Mouse (Mus musculus): Measurements from ENCODE around the gene Tnrc6b. TPM values are rescaled to one million over a fixed set of nuclear protein-coding genes. Genes with fewer than 3 reads are reported as not detected.

Tnrc6b gene
- total RNA-seq, 1 experiment, result 37.0 TPM

GRCm38 (mm10) chr15:80759451-80759850, 48.3 kb downstream of the Tnrc6b start:
- in situ Hi-C loops (cut with MboI; ENCODE audit: low sequenced_read_pairs in 2 of 2, unreplicated experiment in 2 of 2), result no loop called here
- TF ChIP-seq CHD2 (IDR thresholded peaks at IDR 0.05; ENCODE audit: low read depth, low read length), result no peak
- TF ChIP-seq HCFC1 (IDR thresholded peaks at IDR 0.05; ENCODE audit: borderline replicate concordance, insufficient read depth, low read length), result no peak
- TF ChIP-seq ZNF384 (IDR thresholded peaks at IDR 0.05; ENCODE audit: low read depth, low read length), result no peak
- TF ChIP-seq ZC3H11A (IDR thresholded peaks at IDR 0.05; ENCODE audit: borderline replicate concordance, low read depth, low read length), result no peak
- TF ChIP-seq MAFK (IDR thresholded peaks at IDR 0.05; ENCODE audit: insufficient read depth, low read depth, low read length), result no peak
- DNase-seq (ENCODE audit: low read depth, low spot score), result no peak
- Histone ChIP-seq H3K9me3 (ENCODE audit: control insufficient read depth, insufficient read depth, low read depth, low read length) (no peaks in the 10 kb centered on the region), H3K27ac (ENCODE audit: insufficient read depth, low read depth, low read length, poor library complexity, severe bottlenecking) (no peak overlapping the region), H3K9ac (ENCODE audit: insufficient read depth, low read depth, low read length, poor library complexity, severe bottlenecking) (no peak overlapping the region), H3K36me3 (ENCODE audit: control insufficient read depth, insufficient read depth, low read length, poor library complexity, severe bottlenecking) (no peaks in the 10 kb centered on the region), H3K4me1 (ENCODE audit: control insufficient read depth in 2 of 2, insufficient read depth in 2 of 2, low read length in 2 of 2, poor library complexity in 1 of 2) (peaks cover 0 to 4% of the 10 kb centered on the region in 2 experiments; a peak in 1 of 4 replicates), H3K4me3 (ENCODE audit: insufficient read depth in 1 of 2, low read depth in 1 of 2, low read length in 2 of 2, poor library complexity in 1 of 2, severe bottlenecking in 1 of 2) (no peak overlapping the region)

- Histone ChIP-seq H3K9me3 (ENCODE audit: control insufficient read depth, insufficient read depth, low read depth, low read length) (no peaks in the 10 kb centered on the region), H3K27ac (ENCODE audit: insufficient read depth, low read depth, low read length, poor library complexity, severe bottlenecking) (no peak overlapping the region), H3K4me1 (ENCODE audit: control insufficient read depth in 2 of 2, insufficient read depth in 2 of 2, low read length in 2 of 2, poor library complexity in 1 of 2) (peaks cover 0 to 4% of the 10 kb centered on the region in 2 experiments; a peak in 1 of 4 replicates), H3K9ac (ENCODE audit: insufficient read depth, low read depth, low read length, poor library complexity, severe bottlenecking) (no peak overlapping the region), H3K36me3 (ENCODE audit: control insufficient read depth, insufficient read depth, low read length, poor library complexity, severe bottlenecking) (no peaks in the 10 kb centered on the region), H3K4me3 (ENCODE audit: insufficient read depth in 1 of 2, low read depth in 1 of 2, low read length in 2 of 2, poor library complexity in 1 of 2, severe bottlenecking in 1 of 2) (no peak overlapping the region)
- DNase-seq (ENCODE audit: low read depth, low spot score), result no peak
- in situ Hi-C loops (cut with MboI; ENCODE audit: low sequenced_read_pairs in 2 of 2, unreplicated experiment in 2 of 2), result no loop called here
- TF ChIP-seq ZC3H11A (IDR thresholded peaks at IDR 0.05; ENCODE audit: borderline replicate concordance, low read depth, low read length), result no peak
- TF ChIP-seq CHD2 (IDR thresholded peaks at IDR 0.05; ENCODE audit: low read depth, low read length), result no peak
- no peak for TF ChIP-seq HCFC1 (IDR thresholded peaks at IDR 0.05; ENCODE audit: borderline replicate concordance, insufficient read depth, low read length)
- no peak for TF ChIP-seq MAFK (IDR thresholded peaks at IDR 0.05; ENCODE audit: insufficient read depth, low read depth, low read length)
- no peak for TF ChIP-seq ZNF384 (IDR thresholded peaks at IDR 0.05; ENCODE audit: low read depth, low read length)
Observed at GRCm38 (mm10) chr15:80760504-80760903, 49.4 kb downstream of the Tnrc6b start.

- in situ Hi-C loops (cut with MboI; ENCODE audit: low sequenced_read_pairs in 2 of 2, unreplicated experiment in 2 of 2), result no loop called here
- Histone ChIP-seq H3K9ac (ENCODE audit: insufficient read depth, low read depth, low read length, poor library complexity, severe bottlenecking) (peak overlapping the region; percentile 45; the same call in 1 of the 2 replicates), H3K9me3 (ENCODE audit: control insufficient read depth, insufficient read depth, low read depth, low read length) (no peaks in the 10 kb centered on the region), H3K36me3 (ENCODE audit: control insufficient read depth, insufficient read depth, low read length, poor library complexity, severe bottlenecking) (no peaks in the 10 kb centered on the region), H3K4me3 (ENCODE audit: insufficient read depth in 1 of 2, low read depth in 1 of 2, low read length in 2 of 2, poor library complexity in 1 of 2, severe bottlenecking in 1 of 2) (no peak overlapping the region), H3K4me1 (ENCODE audit: control insufficient read depth in 2 of 2, insufficient read depth in 2 of 2, low read length in 2 of 2, poor library complexity in 1 of 2) (peaks cover 0 to 4% of the 10 kb centered on the region in 2 experiments; a peak in 1 of 4 replicates), H3K27ac (ENCODE audit: insufficient read depth, low read depth, low read length, poor library complexity, severe bottlenecking) (no peak overlapping the region)
- no peak for DNase-seq (ENCODE audit: low read depth, low spot score)
- TF ChIP-seq ZC3H11A (IDR thresholded peaks at IDR 0.05; ENCODE audit: borderline replicate concordance, low read depth, low read length) (no peak), HCFC1 (IDR thresholded peaks at IDR 0.05; ENCODE audit: borderline replicate concordance, insufficient read depth, low read length) (no peak), MAFK (IDR thresholded peaks at IDR 0.05; ENCODE audit: insufficient read depth, low read depth, low read length) (no peak), ZNF384 (IDR thresholded peaks at IDR 0.05; ENCODE audit: low read depth, low read length) (no peak), CHD2 (IDR thresholded peaks at IDR 0.05; ENCODE audit: low read depth, low read length) (no peak)
Observed at GRCm38 (mm10) chr15:80760935-80761334, 49.8 kb downstream of the Tnrc6b start.

- no peak overlapping the region for H3K27ac ChIP-seq (ENCODE audit: insufficient read depth, low read depth, low read length, poor library complexity, severe bottlenecking)
- no peak for DNase-seq (ENCODE audit: low read depth, low spot score)
- no peak overlapping the region for H3K4me3 ChIP-seq (ENCODE audit: insufficient read depth in 1 of 2, low read depth in 1 of 2, low read length in 2 of 2, poor library complexity in 1 of 2, severe bottlenecking in 1 of 2)
- no peaks in the 10 kb centered on the region for H3K9me3 ChIP-seq (ENCODE audit: control insufficient read depth, insufficient read depth, low read depth, low read length)
- in situ Hi-C loops (cut with MboI; ENCODE audit: low sequenced_read_pairs in 2 of 2, unreplicated experiment in 2 of 2), result no loop called here
- no peak overlapping the region for H3K9ac ChIP-seq (ENCODE audit: insufficient read depth, low read depth, low read length, poor library complexity, severe bottlenecking)
- H3K36me3 ChIP-seq (ENCODE audit: control insufficient read depth, insufficient read depth, low read length, poor library complexity, severe bottlenecking), result no peaks in the 10 kb centered on the region
- TF ChIP-seq HCFC1 (IDR thresholded peaks at IDR 0.05; ENCODE audit: borderline replicate concordance, insufficient read depth, low read length), result no peak
- no peak for TF ChIP-seq CHD2 (IDR thresholded peaks at IDR 0.05; ENCODE audit: low read depth, low read length)
- TF ChIP-seq ZC3H11A (IDR thresholded peaks at IDR 0.05; ENCODE audit: borderline replicate concordance, low read depth, low read length), result no peak
- no peak for TF ChIP-seq ZNF384 (IDR thresholded peaks at IDR 0.05; ENCODE audit: low read depth, low read length)
- TF ChIP-seq MAFK (IDR thresholded peaks at IDR 0.05; ENCODE audit: insufficient read depth, low read depth, low read length), result no peak
- peaks cover 0 to 4% of the 10 kb centered on the region in 2 experiments; a peak in 1 of 4 replicates for H3K4me1 ChIP-seq (ENCODE audit: control insufficient read depth in 2 of 2, insufficient read depth in 2 of 2, low read length in 2 of 2, poor library complexity in 1 of 2)
Observed at GRCm38 (mm10) chr15:80762621-80763020, 51.5 kb downstream of the Tnrc6b start.

Measured in ES-E14 (cell line).